Mouse (Mus musculus): ENCODE measurements around the gene Pold3. TPM values are rescaled to one million over a fixed set of nuclear protein-coding genes. Genes with fewer than 3 reads are reported as not detected.

Gene Pold3
- polyA plus RNA-seq, 1 experiment from 2014 or later, result 44.2 TPM

GRCm38 (mm10) chr7:100148586-100148985 is 27.2 kb upstream of the Pold3 start:
- 91% methylated on average over 4 of the region's 4 CpGs for WGBS
- no peak for ATAC-seq (ENCODE audit: low read depth)
- no peaks in the 10 kb centered on the region for H3K36me3 ChIP-seq (ENCODE audit: control insufficient read depth, insufficient read depth, low read length)
- H3K4me3 ChIP-seq (ENCODE audit: low read depth, low read length), result no peak overlapping the region
- H3K27ac ChIP-seq (ENCODE audit: low read depth, low read length), result no peak overlapping the region
- no peaks in the 10 kb centered on the region for H3K4me1 ChIP-seq (ENCODE audit: control insufficient read depth, insufficient read depth, low read length)
- no peak overlapping the region for H3K9ac ChIP-seq (replicated peaks; ENCODE audit: low read depth, low read length)
- H3K4me2 ChIP-seq (ENCODE audit: low read depth, low read length), result no peak overlapping the region
- no peaks in the 10 kb centered on the region for H3K9me3 ChIP-seq (ENCODE audit: control insufficient read depth, low read length)
- no peaks in the 10 kb centered on the region for H3K27me3 ChIP-seq (ENCODE audit: control insufficient read depth, insufficient read depth, low read length)

- H3K4me3 ChIP-seq (ENCODE audit: low read depth, low read length), result no peak overlapping the region
- H3K9me3 ChIP-seq (ENCODE audit: control insufficient read depth, low read length), result no peaks in the 10 kb centered on the region
- H3K4me2 ChIP-seq (ENCODE audit: low read depth, low read length), result no peak overlapping the region
- no peak overlapping the region for H3K27ac ChIP-seq (ENCODE audit: low read depth, low read length)
- no peaks in the 10 kb centered on the region for H3K36me3 ChIP-seq (ENCODE audit: control insufficient read depth, insufficient read depth, low read length)
- H3K27me3 ChIP-seq (ENCODE audit: control insufficient read depth, insufficient read depth, low read length), result no peaks in the 10 kb centered on the region
- ATAC-seq (ENCODE audit: low read depth), result no peak
- no peak overlapping the region for H3K9ac ChIP-seq (replicated peaks; ENCODE audit: low read depth, low read length)
- no peaks in the 10 kb centered on the region for H3K4me1 ChIP-seq (ENCODE audit: control insufficient read depth, insufficient read depth, low read length)
- 69% methylated on average over 1 of the region's 1 CpGs for WGBS
These were observed 19.2 kb upstream of the Pold3 start for GRCm38 (mm10) chr7:100140591-100140990.

DNA sequence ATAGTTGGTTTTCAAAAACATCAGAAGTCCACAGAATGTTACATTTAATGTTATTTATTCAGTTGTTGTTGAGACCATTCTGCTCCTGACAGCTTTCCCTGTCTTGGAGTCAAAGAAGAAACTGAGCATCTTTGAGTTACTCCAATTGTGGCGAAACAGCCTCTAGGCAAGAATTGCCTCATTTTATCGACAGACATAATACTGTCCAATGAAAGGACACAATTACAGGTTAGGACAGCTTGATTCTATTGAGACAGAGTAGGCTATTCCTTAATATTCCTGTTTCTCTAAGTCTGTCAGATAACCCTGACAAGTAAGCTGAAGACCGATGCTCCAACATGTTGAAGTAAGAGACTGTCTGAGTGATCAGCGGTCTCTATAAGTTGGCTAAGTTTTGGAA is 16.7 kb upstream of the Pold3 start:
- 94% methylated on average over 4 of the region's 4 CpGs for WGBS

GRCm38 (mm10) chr7:100137038-100137437 is 15.7 kb upstream of the Pold3 start:
- H3K27ac ChIP-seq (ENCODE audit: low read depth, low read length), result no peak overlapping the region
- ATAC-seq (ENCODE audit: low read depth), result no peak
- H3K27me3 ChIP-seq (ENCODE audit: control insufficient read depth, insufficient read depth, low read length), result no peaks in the 10 kb centered on the region
- no peak overlapping the region for H3K4me3 ChIP-seq (ENCODE audit: low read depth, low read length)
- H3K9ac ChIP-seq (replicated peaks; ENCODE audit: low read depth, low read length), result no peak overlapping the region
- no peak overlapping the region for H3K4me2 ChIP-seq (ENCODE audit: low read depth, low read length)
- WGBS, result 85% methylated on average over 9 of the region's 9 CpGs
- no peaks in the 10 kb centered on the region for H3K4me1 ChIP-seq (ENCODE audit: control insufficient read depth, insufficient read depth, low read length)
- H3K36me3 ChIP-seq (ENCODE audit: control insufficient read depth, insufficient read depth, low read length), result no peaks in the 10 kb centered on the region
- no peaks in the 10 kb centered on the region for H3K9me3 ChIP-seq (ENCODE audit: control insufficient read depth, low read length)

More for the DNA sequence above, 16.7 kb upstream of the Pold3 start:
- H3K9me3 ChIP-seq (ENCODE audit: control insufficient read depth, low read length), result no peaks in the 10 kb centered on the region
- ATAC-seq (ENCODE audit: low read depth), result no peak
- no peak overlapping the region for H3K27ac ChIP-seq (ENCODE audit: low read depth, low read length)
- H3K36me3 ChIP-seq (ENCODE audit: control insufficient read depth, insufficient read depth, low read length), result no peaks in the 10 kb centered on the region
- H3K4me2 ChIP-seq (ENCODE audit: low read depth, low read length), result no peak overlapping the region
- H3K27me3 ChIP-seq (ENCODE audit: control insufficient read depth, insufficient read depth, low read length), result no peaks in the 10 kb centered on the region
- no peak overlapping the region for H3K4me3 ChIP-seq (ENCODE audit: low read depth, low read length)
- H3K9ac ChIP-seq (replicated peaks; ENCODE audit: low read depth, low read length), result no peak overlapping the region
- no peaks in the 10 kb centered on the region for H3K4me1 ChIP-seq (ENCODE audit: control insufficient read depth, insufficient read depth, low read length)

- no peak overlapping the region for H3K9ac ChIP-seq (replicated peaks; ENCODE audit: low read depth, low read length)
- no peak overlapping the region for H3K4me2 ChIP-seq (ENCODE audit: low read depth, low read length)
- no peak overlapping the region for H3K27ac ChIP-seq (ENCODE audit: low read depth, low read length)
- H3K4me3 ChIP-seq (ENCODE audit: low read depth, low read length), result no peak overlapping the region
- ATAC-seq (ENCODE audit: low read depth), result no peak
- H3K4me1 ChIP-seq (ENCODE audit: control insufficient read depth, insufficient read depth, low read length), result no peaks in the 10 kb centered on the region
- no peaks in the 10 kb centered on the region for H3K9me3 ChIP-seq (ENCODE audit: control insufficient read depth, low read length)
- WGBS, result 46% methylated on average over 1 of the region's 1 CpGs
- H3K36me3 ChIP-seq (ENCODE audit: control insufficient read depth, insufficient read depth, low read length), result no peaks in the 10 kb centered on the region
- H3K27me3 ChIP-seq (ENCODE audit: control insufficient read depth, insufficient read depth, low read length), result no peaks in the 10 kb centered on the region
These were observed 11.0 kb upstream of the Pold3 start for GRCm38 (mm10) chr7:100132379-100132778.

DNA sequence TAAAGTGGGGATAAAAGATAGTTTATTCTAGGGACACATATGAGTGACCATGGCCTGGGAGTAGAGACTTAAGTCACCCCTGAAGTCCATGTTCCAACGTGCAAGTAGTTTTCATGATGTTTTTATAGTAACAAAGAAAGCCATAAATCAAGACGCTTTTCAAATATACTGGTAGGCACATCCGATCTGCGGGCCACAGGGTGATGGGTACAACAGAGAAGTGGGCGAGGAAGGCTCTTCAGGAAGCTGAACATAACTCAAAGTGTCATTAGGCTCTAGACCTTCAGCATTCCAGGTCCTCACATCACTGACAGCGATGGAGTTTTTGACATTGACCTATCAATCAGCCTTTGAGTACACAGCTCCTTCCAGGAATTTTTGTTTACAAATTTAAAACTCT is 9.2 kb upstream of the Pold3 start:
- no peaks in the 10 kb centered on the region for H3K9me3 ChIP-seq (ENCODE audit: control insufficient read depth, low read length)
- H3K27ac ChIP-seq (ENCODE audit: low read depth, low read length), result no peak overlapping the region
- H3K4me3 ChIP-seq (ENCODE audit: low read depth, low read length), result no peak overlapping the region
- ATAC-seq (ENCODE audit: low read depth), result no peak
- H3K9ac ChIP-seq (replicated peaks; ENCODE audit: low read depth, low read length), result no peak overlapping the region
- H3K36me3 ChIP-seq (ENCODE audit: control insufficient read depth, insufficient read depth, low read length), result no peaks in the 10 kb centered on the region
- 23% methylated on average over 6 of the region's 6 CpGs for WGBS
- H3K27me3 ChIP-seq (ENCODE audit: control insufficient read depth, insufficient read depth, low read length), result no peaks in the 10 kb centered on the region
- H3K4me2 ChIP-seq (ENCODE audit: low read depth, low read length), result no peak overlapping the region
- H3K4me1 ChIP-seq (ENCODE audit: control insufficient read depth, insufficient read depth, low read length), result no peaks in the 10 kb centered on the region

DNA sequence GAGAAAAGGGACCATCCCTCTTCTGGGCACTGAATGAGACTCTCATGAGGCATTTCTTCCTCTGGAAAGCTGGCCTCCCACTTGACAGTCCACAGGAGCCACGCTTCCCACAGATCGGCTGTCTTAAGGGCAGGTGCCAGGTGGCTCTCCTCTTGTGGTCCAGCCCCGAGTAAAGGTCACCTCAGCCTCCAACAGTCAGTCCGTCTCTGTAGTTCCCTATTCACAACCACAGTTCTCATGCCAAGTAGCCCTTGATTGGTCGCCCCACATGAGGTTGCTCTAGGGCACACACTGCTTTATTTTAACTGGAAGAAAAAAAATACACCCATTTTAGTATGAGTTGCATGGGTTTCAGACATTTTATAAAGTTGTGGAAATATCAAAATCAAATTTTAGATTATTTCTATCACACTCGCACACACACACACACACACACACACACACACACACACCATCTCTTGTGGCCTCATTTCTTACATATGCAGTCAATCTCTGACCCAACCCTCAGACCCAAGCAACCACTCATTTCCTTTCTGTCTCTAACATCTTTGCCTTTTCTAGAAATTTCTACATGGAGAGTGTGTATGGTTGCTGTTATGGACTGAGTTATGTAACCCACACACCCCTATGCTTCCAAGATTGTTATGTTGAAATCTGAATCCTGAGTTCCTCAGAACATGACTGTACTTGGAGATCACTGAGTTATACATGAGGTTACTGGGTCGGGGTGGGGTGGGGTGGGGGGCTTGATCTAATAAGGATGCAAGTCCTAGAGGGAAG is 7.1 kb upstream of the Pold3 start:
- Histone ChIP-seq H3K9me3 (ENCODE audit: control insufficient read depth, low read length) (no peaks in the 10 kb centered on the region), H3K4me3 (ENCODE audit: low read depth, low read length) (no peak overlapping the region), H3K27ac (ENCODE audit: low read depth, low read length) (no peak overlapping the region), H3K4me1 (ENCODE audit: control insufficient read depth, insufficient read depth, low read length) (no peaks in the 10 kb centered on the region), H3K27me3 (ENCODE audit: control insufficient read depth, insufficient read depth, low read length) (no peaks in the 10 kb centered on the region), H3K9ac (replicated peaks; ENCODE audit: low read depth, low read length) (no peak overlapping the region), H3K4me2 (ENCODE audit: low read depth, low read length) (no peak overlapping the region), H3K36me3 (ENCODE audit: control insufficient read depth, insufficient read depth, low read length) (no peaks in the 10 kb centered on the region)
- 92% methylated on average over 7 of the region's 7 CpGs for WGBS
- no peak for ATAC-seq (ENCODE audit: low read depth)

- H3K4me1 ChIP-seq (ENCODE audit: control insufficient read depth, insufficient read depth, low read length), result 0 out of 2 replicates have a peak, but pooled peaks cover 3% of the 10 kb centered on the region
- H3K27me3 ChIP-seq (ENCODE audit: control insufficient read depth, insufficient read depth, low read length), result no peaks in the 10 kb centered on the region
- H3K9me3 ChIP-seq (ENCODE audit: control insufficient read depth, low read length), result no peaks in the 10 kb centered on the region
- no peak overlapping the region for H3K27ac ChIP-seq (ENCODE audit: low read depth, low read length)
- H3K9ac ChIP-seq (replicated peaks; ENCODE audit: low read depth, low read length), result no peak overlapping the region
- H3K36me3 ChIP-seq (ENCODE audit: control insufficient read depth, insufficient read depth, low read length), result no peaks in the 10 kb centered on the region
- WGBS, result 85% methylated on average over 7 of the region's 7 CpGs
- H3K4me3 ChIP-seq (ENCODE audit: low read depth, low read length), result no peak overlapping the region
- H3K4me2 ChIP-seq (ENCODE audit: low read depth, low read length), result no peak overlapping the region
- ATAC-seq (ENCODE audit: low read depth), result no peak
These were observed 5.1 kb upstream of the Pold3 start for GRCm38 (mm10) chr7:100126514-100126913.

DNA sequence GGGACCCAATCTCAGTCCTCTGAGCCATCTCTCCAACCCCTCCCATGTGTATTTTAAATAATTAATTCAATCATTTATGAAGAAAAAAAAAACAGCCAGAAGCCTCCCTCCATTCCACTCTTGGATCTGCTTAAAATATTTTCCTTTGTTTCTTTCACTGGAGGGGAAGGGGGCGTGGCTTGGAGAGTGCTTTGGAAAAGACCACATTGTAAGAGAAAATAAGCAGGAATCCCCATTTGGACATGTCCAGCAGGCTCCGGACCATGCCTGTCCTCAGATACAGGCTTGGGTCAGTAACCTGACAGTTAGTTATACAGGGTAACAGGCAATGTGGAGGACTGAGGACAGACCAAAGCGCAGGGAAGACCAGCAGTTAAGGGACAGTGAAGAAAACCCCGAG is 3.8 kb upstream of the Pold3 start:
- no peak for ATAC-seq (ENCODE audit: low read depth)
- no peaks in the 10 kb centered on the region for H3K36me3 ChIP-seq (ENCODE audit: control insufficient read depth, insufficient read depth, low read length)
- 75% methylated on average over 4 of the region's 4 CpGs for WGBS
- H3K4me3 ChIP-seq (ENCODE audit: low read depth, low read length), result no peak overlapping the region
- H3K4me1 ChIP-seq (ENCODE audit: control insufficient read depth, insufficient read depth, low read length), result peaks cover 9% of the 10 kb centered on the region; the same call in 1 of the 2 replicates
- H3K4me2 ChIP-seq (ENCODE audit: low read depth, low read length), result no peak overlapping the region
- H3K27ac ChIP-seq (ENCODE audit: low read depth, low read length), result no peak overlapping the region
- no peaks in the 10 kb centered on the region for H3K27me3 ChIP-seq (ENCODE audit: control insufficient read depth, insufficient read depth, low read length)
- no peak overlapping the region for H3K9ac ChIP-seq (replicated peaks; ENCODE audit: low read depth, low read length)
- no peaks in the 10 kb centered on the region for H3K9me3 ChIP-seq (ENCODE audit: control insufficient read depth, low read length)

All from neural tube, embryonic 14.5 days (tissue).